Mouse (Mus musculus) right cerebral cortex, postnatal 25 days (tissue): ENCODE measurements around the gene Ttll5.
A peak's percentile ranks its signal among the peaks of the same experiment; 100 is the strongest.

Experiments
- DNase-seq: peaks from one replicate; pipeline ENCODE4 v3.0.0; 2022

Ttll5 gene

GRCm38 (mm10) chr12:85824438-85825264 is at the start of gene Ttll5, which contains the start of gene Erg28:
TSS of gene Ttll5 (plus strand) at chr12:85824659.
TSS of gene Erg28 (minus strand) at chr12:85824550.
- DNase-seq, result peak; percentile 97

- DNase-seq, result no peak
Observed at GRCm38 (mm10) chr12:85778962-85779361, 45.5 kb upstream of the Ttll5 start.

- no peak for DNase-seq
Observed at GRCm38 (mm10) chr12:85779707-85780106, 44.8 kb upstream of the Ttll5 start.

GRCm38 (mm10) chr12:85781606-85782005 is 42.9 kb upstream of the Ttll5 start:
- no peak for DNase-seq

- DNase-seq, result no peak
Observed at GRCm38 (mm10) chr12:85784916-85785815, 39.3 kb upstream of the Ttll5 start.

GRCm38 (mm10) chr12:85792158-85792557 is 32.3 kb upstream of the Ttll5 start:
- DNase-seq, result no peak

GRCm38 (mm10) chr12:85792821-85793346 is 31.6 kb upstream of the Ttll5 start:
- no peak for DNase-seq

GRCm38 (mm10) chr12:85794094-85794493 is 30.4 kb upstream of the Ttll5 start:
- DNase-seq, result no peak

GRCm38 (mm10) chr12:85795551-85795950 is 28.9 kb upstream of the Ttll5 start:
- no peak for DNase-seq

GRCm38 (mm10) chr12:85800031-85800430 is 24.4 kb upstream of the Ttll5 start:
- no peak for DNase-seq

GRCm38 (mm10) chr12:85809726-85810125 is 14.7 kb upstream of the Ttll5 start:
- no peak for DNase-seq

GRCm38 (mm10) chr12:85810959-85811358 is 13.5 kb upstream of the Ttll5 start:
- no peak for DNase-seq

GRCm38 (mm10) chr12:85811676-85812075 is 12.8 kb upstream of the Ttll5 start:
- DNase-seq, result no peak

- DNase-seq, result no peak
Observed at GRCm38 (mm10) chr12:85813599-85813998, 10.9 kb upstream of the Ttll5 start.

GRCm38 (mm10) chr12:85822051-85822450 is 2.4 kb upstream of the Ttll5 start:
- no peak for DNase-seq

- no peak for DNase-seq
Observed at GRCm38 (mm10) chr12:85825361-85825760, 902 bp downstream of the Ttll5 start.

- DNase-seq, result no peak
Observed at GRCm38 (mm10) chr12:85825822-85826221, 1.4 kb downstream of the Ttll5 start.

- DNase-seq, result no peak
Observed at GRCm38 (mm10) chr12:85828856-85829255, 4.4 kb downstream of the Ttll5 start.

GRCm38 (mm10) chr12:85829866-85830265 is 5.4 kb downstream of the Ttll5 start:
- no peak for DNase-seq

- no peak for DNase-seq
Observed at GRCm38 (mm10) chr12:85830691-85831090, 6.2 kb downstream of the Ttll5 start.

GRCm38 (mm10) chr12:85834543-85834942 is 10.1 kb downstream of the Ttll5 start:
- no peak for DNase-seq

GRCm38 (mm10) chr12:85837765-85838164 is 13.3 kb downstream of the Ttll5 start:
- no peak for DNase-seq

GRCm38 (mm10) chr12:85839371-85840000 is 15.0 kb downstream of the Ttll5 start:
- no peak for DNase-seq
